Mouse (Mus musculus) liver, embryonic 15.5 days (tissue): ENCODE measurements around the gene Galnt2. TPM values are rescaled to one million over a fixed set of nuclear protein-coding genes. Genes with fewer than 3 reads are reported as not detected.

Experiments used
- ATAC-seq: fragments of 200-750 bp; cut with Nextera tagmentation; 2 replicates; pipeline ENCODE4 v1.8.0; 2017; ENCODE audit warnings: moderate number of reproducible peaks, mild to moderate bottlenecking, moderate library complexity; ENCODE audit not compliant: insufficient read depth
- H3K27ac ChIP-seq: fragments of 300-500 bp; sonication (generic); replicated peaks from 2 replicates; pipeline ENCODE4 v1.5.1; 2015; ENCODE audit warnings: mild to moderate bottlenecking, inconsistent platforms
- H3K27me3 ChIP-seq: fragments of 300-500 bp; sonication (generic); 2 replicates; pipeline ENCODE4 v1.6.1; 2015; ENCODE audit warnings: mild to moderate bottlenecking, inconsistent platforms
- H3K36me3 ChIP-seq: fragments of 300-500 bp; sonication (generic); replicated peaks from 2 replicates; pipeline ENCODE4 v1.6.1; 2015; ENCODE audit warnings: moderate library complexity, mild to moderate bottlenecking, inconsistent platforms
- H3K4me1 ChIP-seq: fragments of 300-500 bp; sonication (generic); replicated peaks from 2 replicates; pipeline ENCODE4 v1.6.1; 2015; ENCODE audit warnings: inconsistent platforms
- H3K4me2 ChIP-seq: fragments of 300-500 bp; sonication (generic); 2 replicates; pipeline ENCODE4 v1.6.1; 2015; ENCODE audit warnings: moderate library complexity, mild to moderate bottlenecking, inconsistent platforms
- H3K4me3 ChIP-seq: fragments of 300-500 bp; sonication (generic); replicated peaks from 2 replicates; pipeline ENCODE4 v1.5.1; 2015; ENCODE audit warnings: mild to moderate bottlenecking, inconsistent platforms
- H3K9ac ChIP-seq: fragments of 300-500 bp; sonication (generic); 2 replicates; pipeline ENCODE4 v1.6.1; 2015; ENCODE audit warnings: moderate library complexity, mild to moderate bottlenecking, inconsistent platforms
- H3K9me3 ChIP-seq: fragments of 300-500 bp; sonication (generic); replicated peaks from 2 replicates; pipeline ENCODE4 v1.6.1; 2016; ENCODE audit warnings: inconsistent platforms
- WGBS: fragments of 180-500 bp; shearing (Covaris S2); methylation state at CpG from one replicate; pipeline ENCODE4 v1.1.7; 2015; ENCODE audit warnings: mixed read lengths; ENCODE audit not compliant: insufficient replicate concordance; 5-methylcytosine and 5-hydroxymethylcytosine counted together
- polyA plus RNA-seq: library from polyadenylated mRNA; unstranded; fragments of >200 nt; fragmentation: Nextera tagmentation; extraction: Ambion mirVana; gene quantifications from 2 replicates; pipeline ENCODE4 v1.2.1, GENCODE M21; 2015

Gene Galnt2
- polyA plus RNA-seq = 16.0 and 17.0 TPM in 2 replicates

DNA sequence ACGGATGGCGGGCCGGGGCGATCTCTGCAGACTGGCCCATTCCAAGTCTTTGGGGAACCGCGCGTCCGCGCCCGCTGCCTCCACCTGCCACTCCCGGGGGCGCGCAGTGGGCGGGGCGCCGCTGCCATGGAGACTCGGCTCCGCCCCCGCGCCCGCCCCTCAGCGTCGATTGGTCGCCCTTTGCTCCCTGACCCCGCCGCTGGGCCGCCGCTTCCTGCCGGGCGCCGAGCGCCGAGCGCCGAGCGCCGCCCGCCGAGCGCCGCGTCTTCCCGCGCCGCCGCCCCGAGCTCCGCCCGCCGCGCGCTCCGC is at the start of gene Galnt2:
TSS of gene Galnt2 (plus strand) at position 216 of the 309 bp plus-strand sequence.
- H3K9ac ChIP-seq = peak within 1 kb of the TSS; percentile 68
- peak; percentile 87 for ATAC-seq
- peak within 1 kb of the TSS; percentile 95 for H3K4me2 ChIP-seq
- WGBS = under 1% methylated on average over 52 of the region's 53 CpGs
- no peaks in the 10 kb centered on the region for H3K9me3 ChIP-seq
- no peaks in the 10 kb centered on the region for H3K36me3 ChIP-seq
- peak within 1 kb of the TSS; percentile 74 for H3K27ac ChIP-seq
- H3K4me3 ChIP-seq = peak within 1 kb of the TSS; percentile 72
- H3K27me3 ChIP-seq = peaks cover 34% of the 10 kb centered on the region
- H3K4me1 ChIP-seq = peaks cover 42% of the 10 kb centered on the region

DNA sequence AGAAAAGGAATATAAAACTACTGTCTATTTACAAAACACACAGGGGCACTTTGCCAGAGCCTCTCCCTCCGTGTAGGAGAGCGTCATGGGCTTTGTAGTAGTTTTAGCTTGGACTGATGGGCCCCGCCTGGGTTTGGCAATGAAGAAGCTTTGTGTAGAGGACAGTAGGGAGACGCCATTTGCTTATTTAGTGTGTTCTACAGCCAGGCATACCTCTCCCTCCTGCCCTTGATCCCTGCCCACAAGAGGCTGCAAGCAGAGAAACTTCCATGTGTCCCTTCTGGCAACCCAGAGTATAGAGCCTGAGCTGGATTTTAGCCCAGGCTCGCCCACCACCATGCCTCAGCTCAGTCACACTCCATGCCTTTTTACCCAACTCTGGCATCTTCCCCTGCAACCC is 49.4 kb upstream of the Galnt2 start:
- Histone ChIP-seq H3K9ac (no peak overlapping the region), H3K4me3 (no peak overlapping the region), H3K27me3 (no peaks in the 10 kb centered on the region), H3K9me3 (no peaks in the 10 kb centered on the region), H3K4me2 (no peak overlapping the region), H3K27ac (no peak overlapping the region), H3K4me1 (no peaks in the 10 kb centered on the region), H3K36me3 (no peaks in the 10 kb centered on the region)
- no peak for ATAC-seq
- 62% methylated on average over 5 of the region's 5 CpGs for WGBS

DNA sequence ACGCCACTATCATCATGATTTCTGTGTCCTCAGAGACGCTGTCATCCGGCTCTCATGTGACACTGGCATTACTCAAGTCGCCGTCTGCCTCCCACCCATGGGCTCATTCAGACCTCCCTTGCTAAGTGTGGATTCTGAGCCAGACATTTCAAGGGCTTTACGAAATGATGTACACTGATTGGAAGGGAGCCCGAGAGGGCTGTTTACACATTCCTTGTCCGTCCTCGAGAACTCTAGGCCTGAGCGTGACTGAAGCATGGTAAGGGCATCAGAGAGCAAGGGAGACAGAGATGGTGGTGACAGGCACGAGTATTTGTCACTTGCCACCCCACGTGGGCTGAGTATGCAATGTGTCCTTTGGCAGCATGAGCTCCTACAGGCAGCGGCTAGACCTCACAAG is 49.0 kb upstream of the Galnt2 start:
- Histone ChIP-seq H3K9ac (no peak overlapping the region), H3K4me2 (no peak overlapping the region), H3K27ac (no peak overlapping the region), H3K9me3 (no peaks in the 10 kb centered on the region), H3K4me3 (no peak overlapping the region), H3K36me3 (no peaks in the 10 kb centered on the region), H3K27me3 (no peaks in the 10 kb centered on the region), H3K4me1 (no peaks in the 10 kb centered on the region)
- ATAC-seq = no peak
- WGBS = 59% methylated on average over 13 of the region's 13 CpGs

DNA sequence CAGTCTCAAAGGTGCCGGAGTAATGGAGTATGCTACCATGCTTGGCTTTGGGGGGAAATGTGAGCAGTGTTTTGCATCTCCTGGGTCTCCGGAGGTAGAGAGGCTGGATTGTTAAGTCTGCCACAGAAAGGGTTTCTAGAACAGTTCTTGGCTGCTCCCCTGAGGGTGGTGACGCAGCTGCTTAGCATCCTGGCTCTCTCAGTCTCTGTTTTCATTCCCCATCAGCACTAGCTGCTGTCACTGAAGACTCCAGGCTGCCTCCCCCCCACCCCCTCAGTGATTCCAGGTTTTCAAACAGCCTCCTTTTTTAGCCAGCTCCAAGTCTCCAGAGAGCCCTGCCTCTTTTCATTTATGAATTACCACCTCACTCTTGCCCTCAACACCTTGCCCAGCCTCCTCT is 47.1 kb upstream of the Galnt2 start:
- ATAC-seq = no peak
- no peak overlapping the region for H3K9ac ChIP-seq
- no peaks in the 10 kb centered on the region for H3K36me3 ChIP-seq
- H3K27ac ChIP-seq = no peak overlapping the region
- no peak overlapping the region for H3K4me2 ChIP-seq
- H3K27me3 ChIP-seq = no peaks in the 10 kb centered on the region
- H3K9me3 ChIP-seq = no peaks in the 10 kb centered on the region
- H3K4me3 ChIP-seq = no peak overlapping the region
- H3K4me1 ChIP-seq = no peaks in the 10 kb centered on the region
- WGBS = 72% methylated on average over 3 of the region's 3 CpGs

DNA sequence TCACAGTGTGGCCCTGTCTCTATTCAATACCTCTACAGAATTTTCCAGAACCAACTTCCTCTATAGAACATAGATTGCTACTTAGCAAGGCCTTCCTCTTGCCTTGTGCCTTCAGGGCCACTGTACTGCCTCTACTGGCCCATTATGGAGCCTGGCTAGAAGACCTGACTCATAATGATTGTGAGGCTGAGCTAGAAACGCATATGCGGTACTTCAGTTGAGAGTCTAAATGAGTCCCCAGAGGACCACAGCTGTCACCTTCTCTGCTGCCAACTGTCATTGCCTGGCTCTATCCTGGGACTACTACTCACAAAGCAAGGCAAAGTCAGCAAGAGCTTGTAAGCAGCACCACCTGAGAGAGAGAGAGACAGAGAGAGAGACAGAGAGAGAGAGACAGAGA is 46.7 kb upstream of the Galnt2 start:
- H3K9me3 ChIP-seq = no peaks in the 10 kb centered on the region
- H3K9ac ChIP-seq = no peak overlapping the region
- H3K36me3 ChIP-seq = no peaks in the 10 kb centered on the region
- no peak for ATAC-seq
- H3K4me1 ChIP-seq = no peaks in the 10 kb centered on the region
- no peak overlapping the region for H3K4me3 ChIP-seq
- 73% methylated on average over 2 of the region's 2 CpGs for WGBS
- no peak overlapping the region for H3K27ac ChIP-seq
- H3K27me3 ChIP-seq = no peaks in the 10 kb centered on the region
- no peak overlapping the region for H3K4me2 ChIP-seq

DNA sequence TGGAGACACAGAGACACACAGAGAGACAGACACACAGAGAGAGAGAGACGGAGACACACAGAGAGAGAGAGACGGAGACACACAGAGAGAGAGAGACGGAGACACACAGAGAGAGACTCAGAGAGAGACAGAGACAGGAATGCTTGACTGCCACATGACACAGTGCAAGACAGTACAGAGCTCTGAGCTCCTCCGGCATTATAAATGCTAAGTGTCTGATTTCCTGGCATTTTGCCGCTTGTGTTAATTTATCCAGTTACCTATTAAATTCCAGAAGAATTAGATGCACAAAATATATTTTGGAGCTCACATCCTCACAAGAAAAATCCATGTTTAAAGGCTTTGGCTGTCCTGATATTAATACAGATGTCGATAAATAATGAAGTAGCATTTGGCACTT is 46.1 kb upstream of the Galnt2 start:
- no peak overlapping the region for H3K4me2 ChIP-seq
- H3K9ac ChIP-seq = no peak overlapping the region
- 63% methylated on average over 6 of the region's 6 CpGs for WGBS
- H3K4me3 ChIP-seq = no peak overlapping the region
- no peak overlapping the region for H3K27ac ChIP-seq
- no peaks in the 10 kb centered on the region for H3K27me3 ChIP-seq
- ATAC-seq = no peak
- no peaks in the 10 kb centered on the region for H3K4me1 ChIP-seq
- H3K36me3 ChIP-seq = no peaks in the 10 kb centered on the region
- no peaks in the 10 kb centered on the region for H3K9me3 ChIP-seq

DNA sequence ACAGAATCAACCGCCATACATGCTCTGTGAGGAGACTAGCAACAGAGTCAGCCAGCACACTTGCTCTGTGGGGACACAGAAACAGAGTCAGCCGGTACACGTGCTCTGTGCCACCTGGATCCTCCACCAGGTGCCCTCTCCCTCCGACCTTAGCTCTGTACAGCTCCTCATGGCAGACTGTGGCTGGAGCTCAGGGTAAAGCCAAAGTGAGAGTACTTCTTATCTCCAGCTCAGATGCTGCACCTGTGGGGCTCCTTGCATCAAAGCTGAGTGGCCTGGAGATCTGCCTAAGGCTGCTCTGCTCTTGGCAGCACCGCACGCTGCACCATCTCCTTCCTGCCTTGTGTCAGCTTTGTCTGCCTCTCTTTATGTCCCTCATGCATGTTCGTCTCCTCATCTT is 40.8 kb upstream of the Galnt2 start:
- no peaks in the 10 kb centered on the region for H3K4me1 ChIP-seq
- H3K4me3 ChIP-seq = no peak overlapping the region
- no peak overlapping the region for H3K4me2 ChIP-seq
- ATAC-seq = no peak
- H3K27ac ChIP-seq = no peak overlapping the region
- H3K9ac ChIP-seq = no peak overlapping the region
- no peaks in the 10 kb centered on the region for H3K9me3 ChIP-seq
- H3K36me3 ChIP-seq = no peaks in the 10 kb centered on the region
- H3K27me3 ChIP-seq = no peaks in the 10 kb centered on the region
- WGBS = 57% methylated on average over 7 of the region's 7 CpGs

DNA sequence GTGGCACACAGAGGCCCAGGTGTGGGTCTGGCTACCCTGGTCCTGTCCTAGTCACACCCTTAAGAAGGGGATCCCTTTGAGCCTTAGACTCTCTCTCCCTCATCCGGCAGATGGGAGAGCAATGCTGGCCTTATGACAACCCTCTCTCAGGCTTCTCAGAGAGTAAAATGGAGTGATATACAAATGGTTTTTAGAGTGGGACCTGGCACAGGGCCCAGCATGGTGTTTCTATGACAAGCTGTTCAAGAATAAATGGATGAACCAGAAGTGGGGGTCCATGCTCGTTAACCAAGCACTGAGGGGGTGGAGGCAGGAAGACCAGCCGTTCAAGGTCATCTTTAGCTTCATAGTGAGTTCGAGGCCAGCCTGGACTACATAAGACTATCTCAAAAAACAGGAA is 38.9 kb upstream of the Galnt2 start:
- Histone ChIP-seq H3K27ac (no peak overlapping the region), H3K9ac (no peak overlapping the region), H3K9me3 (no peaks in the 10 kb centered on the region), H3K4me3 (no peak overlapping the region), H3K36me3 (no peaks in the 10 kb centered on the region), H3K27me3 (0 out of 2 replicates have a peak, but pooled peaks cover 3% of the 10 kb centered on the region), H3K4me2 (no peak overlapping the region), H3K4me1 (no peaks in the 10 kb centered on the region)
- 69% methylated on average over 4 of the region's 4 CpGs for WGBS
- ATAC-seq = no peak

DNA sequence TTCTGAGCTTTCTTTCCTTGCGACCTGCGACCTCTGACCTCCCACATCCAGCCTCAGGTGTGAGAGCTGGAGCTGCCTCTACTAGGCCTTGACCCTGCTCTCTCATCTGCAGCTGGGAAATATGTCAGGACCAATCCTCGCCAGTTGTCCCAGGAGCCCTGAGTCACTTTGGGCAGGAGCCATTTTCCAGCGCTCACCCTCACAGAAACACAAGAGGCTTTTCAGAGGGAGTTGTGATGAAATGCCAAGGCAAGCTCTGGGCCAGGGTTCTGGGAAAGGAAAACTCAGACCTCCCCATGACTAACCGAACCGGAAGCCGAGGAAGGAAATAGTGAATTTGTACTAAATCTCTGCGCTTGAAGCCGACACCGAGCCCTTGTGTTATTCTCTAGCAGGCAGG is 38.2 kb upstream of the Galnt2 start:
- no peaks in the 10 kb centered on the region for H3K4me1 ChIP-seq
- H3K4me2 ChIP-seq = no peak overlapping the region
- 61% methylated on average over 10 of the region's 10 CpGs for WGBS
- H3K36me3 ChIP-seq = no peaks in the 10 kb centered on the region
- no peaks in the 10 kb centered on the region for H3K9me3 ChIP-seq
- ATAC-seq = no peak
- H3K27ac ChIP-seq = no peak overlapping the region
- H3K9ac ChIP-seq = no peak overlapping the region
- no peak overlapping the region for H3K4me3 ChIP-seq
- 0 out of 2 replicates have a peak, but pooled peaks cover 3% of the 10 kb centered on the region for H3K27me3 ChIP-seq

- Histone ChIP-seq H3K9ac (no peak overlapping the region), H3K36me3 (no peaks in the 10 kb centered on the region), H3K27ac (no peak overlapping the region), H3K4me3 (no peak overlapping the region), H3K27me3 (0 out of 2 replicates have a peak, but pooled peaks cover 3% of the 10 kb centered on the region), H3K4me2 (no peak overlapping the region), H3K4me1 (no peaks in the 10 kb centered on the region), H3K9me3 (no peaks in the 10 kb centered on the region)
- no peak for ATAC-seq
- WGBS = 68% methylated on average over 5 of the region's 5 CpGs
These were observed 37.2 kb upstream of the Galnt2 start for GRCm38 (mm10) chr8:124193992-124194391.

- H3K27ac ChIP-seq = no peak overlapping the region
- 0 out of 2 replicates have a peak, but pooled peaks cover 3% of the 10 kb centered on the region for H3K27me3 ChIP-seq
- H3K9ac ChIP-seq = no peak overlapping the region
- ATAC-seq = no peak
- no peaks in the 10 kb centered on the region for H3K9me3 ChIP-seq
- H3K4me1 ChIP-seq = no peaks in the 10 kb centered on the region
- WGBS = 52% methylated on average over 5 of the region's 5 CpGs
- no peak overlapping the region for H3K4me2 ChIP-seq
- no peaks in the 10 kb centered on the region for H3K36me3 ChIP-seq
- no peak overlapping the region for H3K4me3 ChIP-seq
These were observed 35.0 kb upstream of the Galnt2 start for GRCm38 (mm10) chr8:124196195-124196594.

GRCm38 (mm10) chr8:124196797-124197196 is 34.4 kb upstream of the Galnt2 start:
- no peaks in the 10 kb centered on the region for H3K4me1 ChIP-seq
- no peak overlapping the region for H3K9ac ChIP-seq
- no peak for ATAC-seq
- H3K27ac ChIP-seq = no peak overlapping the region
- H3K4me3 ChIP-seq = no peak overlapping the region
- no peak overlapping the region for H3K4me2 ChIP-seq
- WGBS = 32% methylated on average over 5 of the region's 5 CpGs
- H3K9me3 ChIP-seq = no peaks in the 10 kb centered on the region
- 0 out of 2 replicates have a peak, but pooled peaks cover 3% of the 10 kb centered on the region for H3K27me3 ChIP-seq
- no peaks in the 10 kb centered on the region for H3K36me3 ChIP-seq
